In genomic region chr6:125218963-125219362, GRCm38 (mm10) we compare ENCODE assay signal across 9 mouse cellular contexts. TPM values are rescaled to one million over a fixed set of nuclear protein-coding genes. Genes with fewer than 3 reads are reported as not detected.
A peak's percentile ranks its signal among the peaks of the same experiment; 100 is the strongest.
DNase-seq lines count a peak whose midpoint lies in the region; ATAC-seq and TF ChIP-seq lines count a peak whose summit lies in the region.
"Had no signal": no experiment of that assay in that cellular context is flagged by ENCODE, and none has a peak within 500 bp of the region (broad histone marks: within the 10 kb centered on the region; RNA-seq: fewer than 3 reads in every experiment).

No protein-coding gene starts in this region.

- TF ChIP-seq POLR2A in MEL (IDR thresholded peaks at IDR 0.05; ENCODE audit: control insufficient read depth in 1 of 2, insufficient read depth in 1 of 2, low read depth in 1 of 2, low read length in 2 of 2, poor library complexity in 1 of 2): no peak
- no peak for TF ChIP-seq POLR2A in cerebellum, adult 2 months (IDR thresholded peaks at IDR 0.05; ENCODE audit: borderline replicate concordance, insufficient read depth, low read length)

- no peak overlapping the region for H3K4me3 ChIP-seq in MEL (ENCODE audit: control insufficient read depth in 1 of 2, insufficient read depth in 1 of 2, low read depth in 2 of 2, low read length in 2 of 2)
- no peak overlapping the region for H3K4me3 ChIP-seq in cerebellum, adult 2 months (replicated peaks; ENCODE audit: insufficient read depth, low read depth, low read length)
- H3K4me3 ChIP-seq in liver, embryonic 13.5 days (replicated peaks): no peak overlapping the region
- H3K4me3 ChIP-seq: heart, embryonic 13.5 days had no signal

- intact Hi-C loops in heart, postnatal 14 days (cut with DNase I): loop anchor here (1.0 to 5.0 kb wide), 2 partner anchors 52 to 143 kb away; no protein-coding TSS in a partner anchor

- H3K9me3 ChIP-seq in MEL (replicated peaks; ENCODE audit: insufficient read depth, low read length): no peaks in the 10 kb centered on the region
- H3K9me3 ChIP-seq in liver, embryonic 13.5 days (replicated peaks): no peaks in the 10 kb centered on the region
- H3K9me3 ChIP-seq: heart, embryonic 13.5 days had no signal

- no peaks in the 10 kb centered on the region for H3K27me3 ChIP-seq in MEL (ENCODE audit: control insufficient read depth in 1 of 2, insufficient read depth in 2 of 2, low read length in 2 of 2)
- H3K27me3 ChIP-seq in cerebellum, adult 2 months (ENCODE audit: control insufficient read depth, insufficient read depth, low read length): no peaks in the 10 kb centered on the region
- H3K27me3 ChIP-seq in liver, embryonic 13.5 days: peaks cover 2% of the 10 kb centered on the region

- no peak overlapping the region for H3K4me2 ChIP-seq in liver, embryonic 13.5 days
- H3K4me2 ChIP-seq: heart, embryonic 13.5 days had no signal

- no peak for ATAC-seq in liver, embryonic 13.5 days (ENCODE audit: low read depth)

- DNase-seq in left cerebral cortex, adult 11 months (ENCODE audit: low spot score): peak; percentile 73
- no peak for DNase-seq in left cerebral cortex, adult 8-10 months (ENCODE audit: low spot score in 2 of 2)
- DNase-seq in MEL (ENCODE audit: low read depth, low spot score): peak; percentile 91
- peak; percentile 59 to 61 for DNase-seq in cerebellum, adult 2 months
- peak; percentile 55 to 73 for DNase-seq in heart, postnatal 14 days
- DNase-seq in liver, embryonic 13.5 days: peak; percentile 35
- peak; percentile 71 to 72 for DNase-seq in right cerebral cortex, postnatal 10 days (ENCODE audit: low spot score in 2 of 2)
- no peak for DNase-seq in Muller cell, postnatal 12 days (ENCODE audit: inconsistent ontology term)

- H3K36me3 ChIP-seq in MEL (ENCODE audit: control insufficient read depth in 1 of 2, insufficient read depth in 2 of 2, low read length in 2 of 2): peaks cover 0 to 12% of the 10 kb centered on the region in 2 experiments; a peak in 2 of 4 replicates
- 0 out of 2 replicates have a peak, but pooled peaks cover 11% of the 10 kb centered on the region for H3K36me3 ChIP-seq in liver, embryonic 13.5 days

- H3K4me1 ChIP-seq in MEL (ENCODE audit: control insufficient read depth in 1 of 2, insufficient read depth in 2 of 2, low read length in 2 of 2): peaks cover 7 to 11% of the 10 kb centered on the region in 2 experiments
- peaks cover 9% of the 10 kb centered on the region for H3K4me1 ChIP-seq in cerebellum, adult 2 months (ENCODE audit: control insufficient read depth, insufficient read depth, low read length)
- H3K4me1 ChIP-seq in liver, embryonic 13.5 days (replicated peaks): peaks cover 16% of the 10 kb centered on the region

- TF ChIP-seq RAD21 in MEL (IDR thresholded peaks at IDR 0.05; ENCODE audit: low read depth, low read length): peak; percentile 71

- no peaks in the 10 kb centered on the region; the same call in 1 of the 2 replicates for H3K79me2 ChIP-seq in MEL (ENCODE audit: control insufficient read depth, insufficient read depth, low read length, poor library complexity)

- no peak for TF ChIP-seq EP300 in MEL (IDR thresholded peaks at IDR 0.05; ENCODE audit: low read depth in 1 of 2, low read length in 2 of 2)

- WGBS in cerebellum, adult 2 months: 64% methylated on average over 4 of the region's 4 CpGs
- 74% methylated on average over 4 of the region's 4 CpGs for WGBS in liver, embryonic 13.5 days (ENCODE audit: insufficient replicate concordance)

- H3K27ac ChIP-seq in MEL (ENCODE audit: control insufficient read depth, low read depth, low read length): no peak overlapping the region
- no peak overlapping the region for H3K27ac ChIP-seq in cerebellum, adult 2 months (ENCODE audit: insufficient read depth, low read length)
- no peak overlapping the region for H3K27ac ChIP-seq in liver, embryonic 13.5 days
- H3K27ac ChIP-seq: heart, embryonic 13.5 days had no signal

- H3K9ac ChIP-seq in MEL (ENCODE audit: control insufficient read depth, low read depth, low read length, poor library complexity, severe bottlenecking): peak overlapping the region; percentile 8; the same call in 1 of the 2 replicates
- no peak overlapping the region for H3K9ac ChIP-seq in liver, embryonic 13.5 days
- H3K9ac ChIP-seq: heart, embryonic 13.5 days had no signal

- peak; percentile 14 to 89 (median 83); a peak in 5 of 6 replicates for TF ChIP-seq CTCF in MEL (IDR thresholded peaks at IDR 0.05 in 2 of 3, conservative IDR thresholded peaks at IDR 0.05 in 1 of 3; ENCODE audit: control insufficient read depth in 1 of 3, insufficient read depth in 1 of 3, low read depth in 2 of 3, low read length in 3 of 3, poor library complexity in 1 of 3, severe bottlenecking in 1 of 3)
- peak; percentile 58 for TF ChIP-seq CTCF in cerebellum, adult 2 months (IDR thresholded peaks at IDR 0.05; ENCODE audit: borderline replicate concordance, insufficient read depth, low read depth, low read length)

TF ChIP-seq in MEL, 35 proteins besides CTCF, POLR2A, EP300 and RAD21:
- TF ChIP-seq SMC3 (IDR thresholded peaks at IDR 0.05; ENCODE audit: low read depth, low read length) (peak; percentile 78), SIN3A (IDR thresholded peaks at IDR 0.05; ENCODE audit: low read length) (peak; percentile 41; the same call in 1 of the 2 replicates), ZC3H11A (IDR thresholded peaks at IDR 0.05; ENCODE audit: low read depth, low read length) (peak; percentile 32; the same call in 1 of the 2 replicates), MXI1 (IDR thresholded peaks at IDR 0.05; ENCODE audit: low read depth, low read length) (no peak)

RNA-seq across cellular contexts. Expression of gene Vamp1, which starts 3.6 kb away (rescaled TPM):
- 100 to 1,000 TPM; 127 to 156 (median 131) TPM for total RNA-seq in left cerebral cortex, adult 8-10 months (2022)
- 1.1 and 1.5 TPM in 2 replicates for total RNA-seq in MEL (2012; rRNA removed)
- 1 to 10 TPM in 1 of 2 experiments, not detected in 1; 5.5 TPM for polyA plus RNA-seq in MEL (2012; ENCODE audit: insufficient read depth in 1 of 2, insufficient read length in 2 of 2, low read depth in 1 of 2, low replicate concordance in 2 of 2, missing spikeins in 1 of 2)
- 556 and 718 TPM in 2 replicates for polyA plus RNA-seq in cerebellum, adult 2 months (2012; rRNA removed)
- 1 to 10 TPM; 9.3 to 9.8 TPM for total RNA-seq in heart, postnatal 14 days (2021)
- 1.6 and 2.1 TPM in 2 replicates for polyA plus RNA-seq in liver, embryonic 13.5 days (2015; fragmentation: Nextera tagmentation; extraction: Ambion mirVana)

RNA-seq across cellular contexts. Expression of gene Tapbpl, which starts 12.7 kb away (rescaled TPM):
- total RNA-seq in left cerebral cortex, adult 8-10 months (2022): 1 to 10 TPM; 4.3 to 7.0 (median 6.4) TPM
- 2.1 and 2.5 TPM in 2 replicates for total RNA-seq in MEL (2012; rRNA removed)
- polyA plus RNA-seq in MEL (2012; ENCODE audit: insufficient read depth in 1 of 2, insufficient read length in 2 of 2, low read depth in 1 of 2, low replicate concordance in 2 of 2, missing spikeins in 1 of 2): 1 to 10 TPM in 1 of 2 experiments, not detected in 1; 5.2 TPM
- 6.3 TPM in 2 replicates for polyA plus RNA-seq in cerebellum, adult 2 months (2012; rRNA removed)
- total RNA-seq in heart, postnatal 14 days (2021): 1 to 10 TPM; 4.0 to 4.3 TPM
- 5.2 TPM in 2 replicates for polyA plus RNA-seq in liver, embryonic 13.5 days (2015; fragmentation: Nextera tagmentation; extraction: Ambion mirVana)

RNA-seq across cellular contexts. Expression of gene Cd27, which starts 17.8 kb away (rescaled TPM):
- total RNA-seq in left cerebral cortex, adult 8-10 months (2022): under 1 TPM in 1 of 4 experiments, not detected in 3; 0.32 TPM
- not detected in 2 replicates for total RNA-seq in MEL (2012; rRNA removed)
- under 1 TPM in 1 of 2 experiments, not detected in 1; 0.46 TPM for polyA plus RNA-seq in MEL (2012; ENCODE audit: insufficient read depth in 1 of 2, insufficient read length in 2 of 2, low read depth in 1 of 2, low replicate concordance in 2 of 2, missing spikeins in 1 of 2)
- 0.13 TPM in 1 of 2 replicates, not detected in the other for polyA plus RNA-seq in cerebellum, adult 2 months (2012; rRNA removed)
- 1 to 10 TPM in 1 of 2 experiments, under 1 TPM in 1; 0.91 to 7.5 TPM for total RNA-seq in heart, postnatal 14 days (2021)
- 1.6 and 2.1 TPM in 2 replicates for polyA plus RNA-seq in liver, embryonic 13.5 days (2015; fragmentation: Nextera tagmentation; extraction: Ambion mirVana)

RNA-seq across cellular contexts. Expression of gene Mrpl51, which starts 27.4 kb away (rescaled TPM):
- 10 to 100 TPM; 74.9 to 79.0 (median 77.2) TPM for total RNA-seq in left cerebral cortex, adult 8-10 months (2022)
- total RNA-seq in MEL (2012; rRNA removed): 208 and 251 TPM in 2 replicates
- polyA plus RNA-seq in MEL (2012; ENCODE audit: insufficient read depth in 1 of 2, insufficient read length in 2 of 2, low read depth in 1 of 2, low replicate concordance in 2 of 2, missing spikeins in 1 of 2): 100 to 1,000 TPM in 1 of 2 experiments, not detected in 1; 286 TPM
- 61.6 and 70.4 TPM in 2 replicates for polyA plus RNA-seq in cerebellum, adult 2 months (2012; rRNA removed)
- total RNA-seq in heart, postnatal 14 days (2021): 100 to 1,000 TPM; 279 to 289 TPM
- polyA plus RNA-seq in liver, embryonic 13.5 days (2015; fragmentation: Nextera tagmentation; extraction: Ambion mirVana): 217 and 225 TPM in 2 replicates

RNA-seq across cellular contexts. Expression of gene Ncapd2, which starts 27.5 kb away (rescaled TPM):
- 10 to 100 TPM; 25.9 to 32.9 (median 30.5) TPM for total RNA-seq in left cerebral cortex, adult 8-10 months (2022)
- 86.6 and 88.8 TPM in 2 replicates for total RNA-seq in MEL (2012; rRNA removed)
- 100 to 1,000 TPM in 1 of 2 experiments, not detected in 1; 394 TPM for polyA plus RNA-seq in MEL (2012; ENCODE audit: insufficient read depth in 1 of 2, insufficient read length in 2 of 2, low read depth in 1 of 2, low replicate concordance in 2 of 2, missing spikeins in 1 of 2)
- 80.8 and 85.4 TPM in 2 replicates for polyA plus RNA-seq in cerebellum, adult 2 months (2012; rRNA removed)
- 10 to 100 TPM; 28.1 to 33.4 TPM for total RNA-seq in heart, postnatal 14 days (2021)
- polyA plus RNA-seq in liver, embryonic 13.5 days (2015; fragmentation: Nextera tagmentation; extraction: Ambion mirVana): 94.5 and 101 TPM in 2 replicates

Comparison
In these comparisons a context has a peak if more than half of its experiments do, and no peak if none do; other contexts are left out.
1. DNase-seq: peak in left cerebral cortex, adult 11 months (single experiment), MEL (single experiment), cerebellum, adult 2 months (2 of 2), heart, postnatal 14 days (2 of 2), liver, embryonic 13.5 days (single experiment) and right cerebral cortex, postnatal 10 days (2 of 2); none in left cerebral cortex, adult 8-10 months (0 of 2) and Muller cell, postnatal 12 days (single experiment).
2. RNA of gene Vamp1, which starts 3.6 kb away (total RNA-seq): 127 to 156 TPM in left cerebral cortex, adult 8-10 months; 9.3 to 9.8 TPM in heart, postnatal 14 days and 1.1 to 1.5 TPM in MEL; every median in the first group is over 10 times any median in the second.